In the genomic region with DNA sequence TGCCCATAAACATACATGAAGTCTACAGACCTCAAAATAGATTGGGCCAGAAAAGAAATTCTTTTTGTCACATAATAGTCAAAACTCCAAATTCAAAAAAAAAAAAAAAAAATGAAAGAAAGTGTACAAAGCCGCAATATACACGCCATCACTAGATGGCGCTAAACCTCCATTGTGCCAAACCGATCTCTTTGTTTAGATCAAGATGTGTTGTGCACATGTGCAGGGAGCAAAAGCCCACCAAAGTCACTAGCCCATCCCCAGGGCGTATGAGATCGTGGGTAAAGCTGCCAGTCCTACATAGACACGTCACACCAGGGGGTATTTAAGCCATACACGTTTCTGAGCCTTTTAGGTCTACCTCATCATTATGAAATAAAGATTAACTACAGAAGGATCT, we compare ENCODE assay signal across 9 mouse cellular contexts. TPM values are rescaled to one million over a fixed set of nuclear protein-coding genes. Genes with fewer than 3 reads are reported as not detected.
DNase-seq lines count a peak whose midpoint lies in the region; ATAC-seq and TF ChIP-seq lines count a peak whose summit lies in the region.
"Had no signal": no experiment of that assay in that cellular context is flagged by ENCODE, and none has a peak within 500 bp of the region (broad histone marks: within the 10 kb centered on the region; RNA-seq: fewer than 3 reads in every experiment).

No protein-coding gene starts in this region.

- no peak overlapping the region for H3K4me2 ChIP-seq in kidney, embryonic 14.5 days (replicated peaks; ENCODE audit: low read depth, low read length)
- no peak overlapping the region for H3K4me2 ChIP-seq in neural tube, embryonic 11.5 days (ENCODE audit: low read depth)

- WGBS in kidney, adult 2 months, result 44% methylated on average over 8 of the region's 8 CpGs
- 51% methylated on average over 8 of the region's 8 CpGs for WGBS in kidney, embryonic 14.5 days
- WGBS in thymus, adult 2 months, result 61% methylated on average over 8 of the region's 8 CpGs
- 52% methylated on average over 8 of the region's 8 CpGs for WGBS in neural tube, embryonic 11.5 days

- no peak overlapping the region for H3K9ac ChIP-seq in kidney, embryonic 14.5 days (ENCODE audit: low read depth, low read length)
- no peak overlapping the region for H3K9ac ChIP-seq in neural tube, embryonic 11.5 days (ENCODE audit: low read length)

- no peaks in the 10 kb centered on the region for H3K27me3 ChIP-seq in kidney, adult 2 months (replicated peaks; ENCODE audit: control insufficient read depth, insufficient read depth, low read length)
- H3K27me3 ChIP-seq in kidney, embryonic 14.5 days (ENCODE audit: control insufficient read depth, insufficient read depth, low read length), result no peaks in the 10 kb centered on the region
- H3K27me3 ChIP-seq in thymus, adult 2 months (ENCODE audit: control insufficient read depth, insufficient read depth, low read length), result no peaks in the 10 kb centered on the region
- H3K27me3 ChIP-seq in neural tube, embryonic 11.5 days (ENCODE audit: control insufficient read depth, insufficient read depth, low read length), result no peaks in the 10 kb centered on the region

- peak; percentile 11 for DNase-seq in CD4-positive, CD25-positive, alpha-beta regulatory T cell, adult 2 months (ENCODE audit: low read depth, low spot score)
- DNase-seq in kidney, adult 2 months, result no peak
- DNase-seq in thymus, postnatal 0 days (ENCODE audit: low spot score), result peak; percentile 18
- no peak for DNase-seq in thymus, adult 2 months
- DNase-seq in neural tube, embryonic 11.5 days (ENCODE audit: low spot score), result peak; percentile 32
- no peak for DNase-seq in testis, postnatal 10 days (ENCODE audit: low spot score)

- no peak for ATAC-seq in CD4-positive, CD25-positive, alpha-beta regulatory T cell, adult 4 months
- no peak for ATAC-seq in kidney, embryonic 14.5 days (ENCODE audit: low FRiP score, low TSS enrichment)
- no peak for ATAC-seq in neural tube, embryonic 11.5 days (ENCODE audit: insufficient read depth, low FRiP score, low TSS enrichment)

- H3K9me3 ChIP-seq in kidney, embryonic 14.5 days (ENCODE audit: control insufficient read depth, low read length), result peaks cover 3% of the 10 kb centered on the region; the same call in 1 of the 2 replicates
- 0 out of 2 replicates have a peak, but pooled peaks cover 3% of the 10 kb centered on the region for H3K9me3 ChIP-seq in neural tube, embryonic 11.5 days (ENCODE audit: control insufficient read depth, low read length)

- no peak overlapping the region for H3K27ac ChIP-seq in kidney, adult 2 months (ENCODE audit: insufficient read depth, low read depth, low read length)
- no peak overlapping the region for H3K27ac ChIP-seq in kidney, embryonic 14.5 days (ENCODE audit: low read depth, low read length)
- H3K27ac ChIP-seq in thymus, adult 2 months (ENCODE audit: control insufficient read depth, insufficient read depth, low read length), result no peak overlapping the region
- no peak overlapping the region for H3K27ac ChIP-seq in neural tube, embryonic 11.5 days (ENCODE audit: low read depth, low read length)

- no peaks in the 10 kb centered on the region for H3K36me3 ChIP-seq in kidney, adult 2 months (ENCODE audit: control insufficient read depth, insufficient read depth, low read length)
- H3K36me3 ChIP-seq in kidney, embryonic 14.5 days (ENCODE audit: control insufficient read depth, insufficient read depth, low read length), result no peaks in the 10 kb centered on the region
- H3K36me3 ChIP-seq in thymus, adult 2 months (ENCODE audit: control insufficient read depth, insufficient read depth, low read length), result no peaks in the 10 kb centered on the region
- no peaks in the 10 kb centered on the region for H3K36me3 ChIP-seq in neural tube, embryonic 11.5 days (ENCODE audit: control insufficient read depth, insufficient read depth, low read length)

- TF ChIP-seq POLR2A in kidney, adult 2 months (IDR thresholded peaks at IDR 0.05; ENCODE audit: low read depth, low read length), result no peak
- TF ChIP-seq POLR2A in thymus, adult 2 months (IDR thresholded peaks at IDR 0.05; ENCODE audit: control insufficient read depth, extremely low read depth, insufficient read depth, low read length, poor library complexity), result no peak

- H3K4me3 ChIP-seq in kidney, adult 2 months (ENCODE audit: insufficient read depth, low read depth, low read length), result no peak overlapping the region
- no peak overlapping the region for H3K4me3 ChIP-seq in kidney, embryonic 14.5 days (ENCODE audit: low read length)
- H3K4me3 ChIP-seq in thymus, adult 2 months (ENCODE audit: control insufficient read depth, insufficient read depth, low read length), result no peak overlapping the region
- H3K4me3 ChIP-seq in neural tube, embryonic 11.5 days (ENCODE audit: low read depth, low read length), result no peak overlapping the region

- no peaks in the 10 kb centered on the region for H3K4me1 ChIP-seq in kidney, adult 2 months (ENCODE audit: control insufficient read depth, insufficient read depth, low read length)
- no peaks in the 10 kb centered on the region for H3K4me1 ChIP-seq in kidney, embryonic 14.5 days (ENCODE audit: control insufficient read depth, insufficient read depth, low read length)
- H3K4me1 ChIP-seq in thymus, adult 2 months (replicated peaks; ENCODE audit: control insufficient read depth, insufficient read depth, low read length), result no peaks in the 10 kb centered on the region
- H3K4me1 ChIP-seq in neural tube, embryonic 11.5 days (ENCODE audit: control insufficient read depth, insufficient read depth, low read length), result no peaks in the 10 kb centered on the region

- peak; percentile 27; the same call in 1 of the 2 replicates for TF ChIP-seq CTCF in kidney, adult 2 months (conservative IDR thresholded peaks at IDR 0.05; ENCODE audit: insufficient read depth, insufficient read length, low read depth, low read length)
- TF ChIP-seq CTCF in thymus, adult 2 months (IDR thresholded peaks at IDR 0.05; ENCODE audit: borderline replicate concordance, control insufficient read depth, extremely low read depth, insufficient read depth, low read length, poor library complexity), result no peak

RNA-seq across cellular contexts. Expression of gene Defa21, which starts 24.2 kb away (rescaled TPM):
- polyA plus RNA-seq in CD4-positive, CD25-positive, alpha-beta regulatory T cell, adult 4 months (2017; shearing (Covaris generic)), result not detected
- not detected in 2 replicates for polyA plus RNA-seq in kidney, adult 2 months (2012; rRNA removed)
- polyA plus RNA-seq in kidney, embryonic 14.5 days (2014; fragmentation: Nextera tagmentation; extraction: Ambion mirVana), result not detected in 2 replicates
- polyA plus RNA-seq in thymus, postnatal 0 days (2015; fragmentation: Nextera tagmentation; extraction: Ambion mirVana), result 1.2 and 1.4 TPM in 2 replicates
- not detected in 2 replicates for polyA plus RNA-seq in thymus, adult 2 months (2012; rRNA removed)
- polyA plus RNA-seq in neural tube, embryonic 11.5 days (2014; fragmentation: Nextera tagmentation; extraction: Ambion mirVana), result not detected in 2 replicates

RNA-seq across cellular contexts. Expression of gene Defa23, which starts 53.7 kb away (rescaled TPM):
- not detected for polyA plus RNA-seq in CD4-positive, CD25-positive, alpha-beta regulatory T cell, adult 4 months (2017; shearing (Covaris generic))
- not detected in 2 replicates for polyA plus RNA-seq in kidney, adult 2 months (2012; rRNA removed)
- polyA plus RNA-seq in kidney, embryonic 14.5 days (2014; fragmentation: Nextera tagmentation; extraction: Ambion mirVana), result not detected in 2 replicates
- polyA plus RNA-seq in thymus, postnatal 0 days (2015; fragmentation: Nextera tagmentation; extraction: Ambion mirVana), result not detected in 2 replicates
- not detected in 2 replicates for polyA plus RNA-seq in thymus, adult 2 months (2012; rRNA removed)
- not detected in 2 replicates for polyA plus RNA-seq in neural tube, embryonic 11.5 days (2014; fragmentation: Nextera tagmentation; extraction: Ambion mirVana)

RNA-seq across cellular contexts. Expression of gene AY761185, which starts 56.7 kb away (rescaled TPM):
- polyA plus RNA-seq in CD4-positive, CD25-positive, alpha-beta regulatory T cell, adult 4 months (2017; shearing (Covaris generic)), result not detected
- polyA plus RNA-seq in kidney, adult 2 months (2012; rRNA removed), result not detected in 2 replicates
- not detected in 2 replicates for polyA plus RNA-seq in kidney, embryonic 14.5 days (2014; fragmentation: Nextera tagmentation; extraction: Ambion mirVana)
- not detected in 2 replicates for polyA plus RNA-seq in thymus, postnatal 0 days (2015; fragmentation: Nextera tagmentation; extraction: Ambion mirVana)
- 1.3 TPM in 1 of 2 replicates, not detected in the other for polyA plus RNA-seq in thymus, adult 2 months (2012; rRNA removed)
- polyA plus RNA-seq in neural tube, embryonic 11.5 days (2014; fragmentation: Nextera tagmentation; extraction: Ambion mirVana), result not detected in 2 replicates
- polyA plus RNA-seq: large intestine, adult 2 months had no signal

Comparison
In these comparisons a context has a peak if more than half of its experiments do, and no peak if none do; other contexts are left out.
1. DNase-seq: peak in CD4-positive, CD25-positive, alpha-beta regulatory T cell, adult 2 months (single experiment), thymus, postnatal 0 days (single experiment) and neural tube, embryonic 11.5 days (single experiment); none in kidney, adult 2 months (single experiment), thymus, adult 2 months (single experiment) and testis, postnatal 10 days (single experiment).